In the genomic region with DNA sequence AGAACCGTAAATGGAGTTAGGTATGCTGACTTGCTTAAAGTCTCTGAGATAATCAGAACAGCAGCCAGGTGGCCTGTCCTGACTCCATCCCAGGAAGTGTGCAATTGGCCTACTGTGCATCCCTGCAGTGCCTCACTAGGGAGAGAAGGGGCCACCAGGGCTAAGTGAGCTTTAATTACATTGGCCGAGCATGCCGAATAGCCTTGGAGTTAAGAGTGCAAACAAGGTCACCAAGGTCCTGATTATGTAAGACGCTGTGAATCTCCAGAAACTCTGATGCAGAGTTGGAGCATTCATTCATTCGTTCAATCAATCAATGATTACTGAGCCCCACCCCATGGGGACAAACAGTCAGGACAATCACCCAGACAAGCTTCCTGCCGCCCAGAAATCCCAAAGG, we compare ENCODE assay signal across 22 mouse cellular contexts. TPM values are rescaled to one million over a fixed set of nuclear protein-coding genes. Genes with fewer than 3 reads are reported as not detected.
DNase-seq lines count a peak whose midpoint lies in the region; ATAC-seq and TF ChIP-seq lines count a peak whose summit lies in the region.
"Had no signal": no experiment of that assay in that cellular context is flagged by ENCODE, and none has a peak within 500 bp of the region (broad histone marks: within the 10 kb centered on the region; RNA-seq: fewer than 3 reads in every experiment).

No protein-coding gene starts in this region.

- ATAC-seq in liver, postnatal 0 days = no peak
- no peak for ATAC-seq in liver, embryonic 12.5 days
- no peak for ATAC-seq in hindbrain, embryonic 16.5 days
- ATAC-seq: forebrain, embryonic 14.5 days had no signal

- H3K27ac ChIP-seq in liver, postnatal 0 days (ENCODE audit: low read depth) = peak overlapping the region; percentile 84
- H3K27ac ChIP-seq in liver, embryonic 12.5 days = no peak overlapping the region
- H3K27ac ChIP-seq in hindbrain, embryonic 16.5 days (ENCODE audit: low read depth, low read length) = no peak overlapping the region
- H3K27ac ChIP-seq: embryonic facial prominence, embryonic 15.5 days; heart, embryonic 10.5 days; hindbrain, embryonic 14.5 days; limb, embryonic 15.5 days had no signal

- H3K4me1 ChIP-seq in liver, postnatal 0 days (ENCODE audit: insufficient read depth) = peaks cover 19% of the 10 kb centered on the region
- H3K4me1 ChIP-seq in liver, embryonic 12.5 days = peaks cover 5% of the 10 kb centered on the region
- no peaks in the 10 kb centered on the region for H3K4me1 ChIP-seq in hindbrain, embryonic 16.5 days (ENCODE audit: control insufficient read depth, insufficient read depth, low read depth, low read length)
- H3K4me1 ChIP-seq: embryonic facial prominence, embryonic 15.5 days; limb, embryonic 15.5 days had no signal

- 42% methylated on average over 6 of the region's 6 CpGs for WGBS in liver, postnatal 0 days (ENCODE audit: insufficient replicate concordance)
- WGBS in liver, embryonic 12.5 days (ENCODE audit: insufficient replicate concordance) = 41% methylated on average over 6 of the region's 6 CpGs
- 26% methylated on average over 6 of the region's 6 CpGs for WGBS in hindbrain, embryonic 16.5 days

- no peak for TF ChIP-seq EP300 in liver, postnatal 0 days (IDR thresholded peaks at IDR 0.05; ENCODE audit: low read depth)

- no peak overlapping the region for H3K9ac ChIP-seq in liver, postnatal 0 days (replicated peaks)
- no peak overlapping the region for H3K9ac ChIP-seq in liver, embryonic 12.5 days
- no peak overlapping the region for H3K9ac ChIP-seq in hindbrain, embryonic 16.5 days (ENCODE audit: low read depth, low read length)
- H3K9ac ChIP-seq: embryonic facial prominence, embryonic 15.5 days; hindbrain, embryonic 14.5 days; limb, embryonic 15.5 days had no signal

- no peak overlapping the region for H3K4me2 ChIP-seq in liver, postnatal 0 days (ENCODE audit: low read depth, low read length)
- H3K4me2 ChIP-seq in liver, embryonic 12.5 days = no peak overlapping the region
- H3K4me2 ChIP-seq in hindbrain, embryonic 16.5 days (ENCODE audit: low read length) = no peak overlapping the region
- H3K4me2 ChIP-seq: embryonic facial prominence, embryonic 15.5 days; hindbrain, embryonic 14.5 days; limb, embryonic 15.5 days; midbrain, embryonic 11.5 days had no signal

- peak; percentile 24 for DNase-seq in embryo, embryonic 10 days (ENCODE audit: low spot score)
- DNase-seq in embryo, embryonic 9.5 days (ENCODE audit: extremely low spot score) = no peak
- DNase-seq in liver, postnatal 0 days = no peak
- DNase-seq in R1 (ENCODE audit: low read depth, low spot score) = peak; percentile 84
- no peak for DNase-seq in right cerebral cortex, postnatal 10 days (ENCODE audit: low spot score in 2 of 2)
- DNase-seq: adrenal gland, postnatal 14 days; cerebellum, adult 8-10 months; cerebellum, postnatal 36 days; heart, postnatal 4 days; left cerebral cortex, postnatal 4 days; lung, adult 18-20 months; lung, postnatal 14 days; thymus, adult 2 months; thymus, postnatal 4 days had no signal

- no peaks in the 10 kb centered on the region for H3K27me3 ChIP-seq in liver, postnatal 0 days (ENCODE audit: insufficient read depth, low read length)
- no peaks in the 10 kb centered on the region for H3K27me3 ChIP-seq in liver, embryonic 12.5 days (replicated peaks)
- no peaks in the 10 kb centered on the region for H3K27me3 ChIP-seq in hindbrain, embryonic 16.5 days (replicated peaks; ENCODE audit: control insufficient read depth, insufficient read depth, low read length)
- H3K27me3 ChIP-seq: embryonic facial prominence, embryonic 15.5 days; limb, embryonic 15.5 days had no signal

- no peaks in the 10 kb centered on the region for H3K9me3 ChIP-seq in liver, postnatal 0 days (ENCODE audit: low read length)
- H3K9me3 ChIP-seq in liver, embryonic 12.5 days (replicated peaks) = no peaks in the 10 kb centered on the region
- H3K9me3 ChIP-seq in hindbrain, embryonic 16.5 days (ENCODE audit: control insufficient read depth, low read length) = no peaks in the 10 kb centered on the region
- H3K9me3 ChIP-seq: embryonic facial prominence, embryonic 15.5 days; heart, embryonic 10.5 days; limb, embryonic 15.5 days had no signal

- TF ChIP-seq CTCF in liver, postnatal 0 days (IDR thresholded peaks at IDR 0.05; ENCODE audit: low read depth) = no peak

- H3K4me3 ChIP-seq in liver, postnatal 0 days (ENCODE audit: low read depth, low read length) = no peak overlapping the region
- no peak overlapping the region for H3K4me3 ChIP-seq in liver, embryonic 12.5 days
- H3K4me3 ChIP-seq in hindbrain, embryonic 16.5 days (ENCODE audit: low read length) = no peak overlapping the region
- H3K4me3 ChIP-seq: embryonic facial prominence, embryonic 15.5 days; heart, embryonic 10.5 days; limb, embryonic 15.5 days had no signal

- H3K36me3 ChIP-seq in liver, postnatal 0 days (replicated peaks; ENCODE audit: insufficient read depth, low read length) = no peaks in the 10 kb centered on the region
- no peaks in the 10 kb centered on the region for H3K36me3 ChIP-seq in liver, embryonic 12.5 days
- H3K36me3 ChIP-seq in hindbrain, embryonic 16.5 days (ENCODE audit: control insufficient read depth, insufficient read depth, low read length) = no peaks in the 10 kb centered on the region
- H3K36me3 ChIP-seq: embryonic facial prominence, embryonic 15.5 days; heart, embryonic 10.5 days; limb, embryonic 15.5 days had no signal

RNA-seq across cellular contexts. Expression of a gene that starts 33.8 kb away (rescaled TPM):
- polyA plus RNA-seq in liver, postnatal 0 days (2015; fragmentation: Nextera tagmentation; extraction: Ambion mirVana) = 2.8 and 3.1 TPM in 2 replicates
- 3.0 and 3.2 TPM in 2 replicates for polyA plus RNA-seq in liver, embryonic 12.5 days (2016; fragmentation: Nextera tagmentation; extraction: Ambion mirVana)
- polyA plus RNA-seq in hindbrain, embryonic 16.5 days (2015; fragmentation: Nextera tagmentation; extraction: Ambion mirVana) = 3.7 and 3.8 TPM in 2 replicates

Comparison
In these comparisons a context has a peak if more than half of its experiments do, and no peak if none do; other contexts are left out.
1. DNase-seq: peak in embryo, embryonic 10 days (single experiment) and R1 (single experiment); none in embryo, embryonic 9.5 days (single experiment), liver, postnatal 0 days (single experiment) and right cerebral cortex, postnatal 10 days (0 of 2).